Mouse (Mus musculus): ENCODE results near the gene Gsto1.

- TF ChIP-seq CHD2 (IDR thresholded peaks at IDR 0.05; ENCODE audit: low read depth, low read length) = no peak
- no peak for TF ChIP-seq HCFC1 (IDR thresholded peaks at IDR 0.05; ENCODE audit: borderline replicate concordance, insufficient read depth, low read length)
Measured at GRCm38 (mm10) chr19:47853053-47853452, 1.7 kb upstream of the Gsto1 start.

All from ES-E14 (cell line).